In the genomic region with DNA sequence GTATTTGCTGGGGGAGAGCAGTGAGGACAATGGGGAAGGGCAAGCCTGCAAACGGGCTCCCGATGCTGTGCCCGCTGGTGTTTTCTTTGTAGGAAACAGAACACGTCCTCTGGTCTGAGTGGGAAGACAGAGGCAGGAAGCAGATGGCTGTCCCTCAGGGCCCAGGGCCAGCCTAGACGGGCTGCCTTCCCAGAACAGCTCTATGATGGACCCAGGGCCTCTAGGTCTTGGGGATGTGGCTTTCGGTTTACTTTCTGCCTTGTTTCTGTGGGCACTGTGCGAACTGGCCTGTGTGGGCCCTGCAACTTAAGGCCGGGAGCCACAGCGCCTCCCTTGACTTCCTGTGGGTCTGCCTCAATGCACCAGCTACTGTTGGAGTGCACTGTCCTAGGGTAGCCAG, we compare ENCODE assay signal across 10 mouse cellular contexts.
DNase-seq lines count a peak whose midpoint lies in the region; ATAC-seq lines count a peak whose summit lies in the region.
"Had no signal": no experiment of that assay in that cellular context is flagged by ENCODE, and none has a peak within 500 bp of the region (broad histone marks: within the 10 kb centered on the region; RNA-seq: fewer than 3 reads in every experiment).

No protein-coding gene starts in this region.

- peaks cover 17% of the 10 kb centered on the region for H3K4me1 ChIP-seq in neural tube, embryonic 15.5 days
- peaks cover 20% of the 10 kb centered on the region for H3K4me1 ChIP-seq in limb, embryonic 13.5 days

- no peaks in the 10 kb centered on the region for H3K36me3 ChIP-seq in neural tube, embryonic 15.5 days
- no peaks in the 10 kb centered on the region for H3K36me3 ChIP-seq in limb, embryonic 13.5 days
- H3K36me3 ChIP-seq: hindbrain, embryonic 13.5 days had no signal

- WGBS in neural tube, embryonic 15.5 days = 62% methylated on average over 9 of the region's 9 CpGs
- 65% methylated on average over 9 of the region's 9 CpGs for WGBS in limb, embryonic 13.5 days

- H3K9me3 ChIP-seq in neural tube, embryonic 15.5 days (replicated peaks) = no peaks in the 10 kb centered on the region
- H3K9me3 ChIP-seq in limb, embryonic 13.5 days = no peaks in the 10 kb centered on the region
- H3K9me3 ChIP-seq: hindbrain, embryonic 13.5 days had no signal

- no peaks in the 10 kb centered on the region for H3K27me3 ChIP-seq in neural tube, embryonic 15.5 days (replicated peaks)
- H3K27me3 ChIP-seq in limb, embryonic 13.5 days = peaks cover 34% of the 10 kb centered on the region
- H3K27me3 ChIP-seq: hindbrain, embryonic 13.5 days had no signal

- peak; percentile 22 to 43 for DNase-seq in adrenal gland, adult (ENCODE audit: inconsistent age in 2 of 2, low spot score in 1 of 2)
- DNase-seq in adrenal gland, postnatal 4 days (ENCODE audit: low spot score in 2 of 2) = no peak
- DNase-seq in neural tube, embryonic 10.5 days (ENCODE audit: extremely low spot score, low spot score) = no peak
- DNase-seq in urinary bladder, adult 18-20 months (ENCODE audit: low spot score in 2 of 2) = no peak
- no peak for DNase-seq in left cerebral cortex, postnatal 14 days (ENCODE audit: low spot score in 2 of 2)
- DNase-seq in adrenal gland, postnatal 36 days = no peak
- DNase-seq: right cerebral cortex, postnatal 25 days had no signal

- intact Hi-C loops in left cerebral cortex, postnatal 14 days (cut with DNase I) = no loop called here

- ATAC-seq in neural tube, embryonic 15.5 days (ENCODE audit: low FRiP score) = no peak
- no peak for ATAC-seq in limb, embryonic 13.5 days (ENCODE audit: low FRiP score, low read depth)

- H3K9ac ChIP-seq in neural tube, embryonic 15.5 days (replicated peaks) = no peak overlapping the region
- 0 out of 2 replicates have a peak overlapping the region, but pooled peaks have one; percentile 2 for H3K9ac ChIP-seq in limb, embryonic 13.5 days
- H3K9ac ChIP-seq: hindbrain, embryonic 13.5 days had no signal

- H3K4me3 ChIP-seq in neural tube, embryonic 15.5 days (replicated peaks) = no peak overlapping the region
- H3K4me3 ChIP-seq in limb, embryonic 13.5 days = no peak overlapping the region
- H3K4me3 ChIP-seq: hindbrain, embryonic 13.5 days had no signal

- H3K4me2 ChIP-seq in neural tube, embryonic 15.5 days = no peak overlapping the region
- H3K4me2 ChIP-seq in limb, embryonic 13.5 days (replicated peaks) = no peak overlapping the region
- H3K4me2 ChIP-seq: hindbrain, embryonic 13.5 days had no signal

- H3K27ac ChIP-seq in neural tube, embryonic 15.5 days (replicated peaks) = 0 out of 2 replicates have a peak overlapping the region, but pooled peaks have one; percentile 9
- no peak overlapping the region for H3K27ac ChIP-seq in limb, embryonic 13.5 days

Comparison
In these comparisons a context has a peak if more than half of its experiments do, and no peak if none do; other contexts are left out.
1. DNase-seq: peak in adrenal gland, adult (2 of 2); none in adrenal gland, postnatal 4 days (0 of 2), neural tube, embryonic 10.5 days (single experiment), urinary bladder, adult 18-20 months (0 of 2), left cerebral cortex, postnatal 14 days (0 of 2) and adrenal gland, postnatal 36 days (0 of 2).